Mouse (Mus musculus): ENCODE measurements around the gene Rbm7. TPM values are rescaled to one million over a fixed set of nuclear protein-coding genes. Genes with fewer than 3 reads are reported as not detected.

Rbm7 gene
- polyA plus RNA-seq, 1 experiment from 2014 or later: 155 TPM

- Histone ChIP-seq H3K27me3 (ENCODE audit: control insufficient read depth, insufficient read depth, low read length) (no peaks in the 10 kb centered on the region), H3K9ac (replicated peaks; ENCODE audit: low read length) (no peak overlapping the region), H3K27ac (replicated peaks; ENCODE audit: low read depth, low read length) (no peak overlapping the region), H3K9me3 (replicated peaks; ENCODE audit: control insufficient read depth, low read length) (no peaks in the 10 kb centered on the region), H3K4me3 (ENCODE audit: low read depth, low read length) (no peak overlapping the region), H3K4me2 (ENCODE audit: low read depth, low read length) (no peak overlapping the region), H3K36me3 (replicated peaks; ENCODE audit: control insufficient read depth, insufficient read depth, low read depth, low read length) (no peaks in the 10 kb centered on the region), H3K4me1 (ENCODE audit: control insufficient read depth, insufficient read depth, low read length) (no peaks in the 10 kb centered on the region)
- 86% methylated on average over 8 of the region's 8 CpGs for WGBS
- ATAC-seq (replicated peaks; ENCODE audit: insufficient number of reproducible peaks, low FRiP score, low TSS enrichment, low read depth): no peak
- DNase-seq (ENCODE audit: low spot score): no peak
Measured at GRCm38 (mm10) chr9:48460720-48461119, 34.4 kb downstream of the Rbm7 start.

GRCm38 (mm10) chr9:48459391-48459790 is 35.7 kb downstream of the Rbm7 start:
- Histone ChIP-seq H3K4me2 (ENCODE audit: low read depth, low read length) (no peak overlapping the region), H3K9me3 (replicated peaks; ENCODE audit: control insufficient read depth, low read length) (no peaks in the 10 kb centered on the region), H3K27me3 (ENCODE audit: control insufficient read depth, insufficient read depth, low read length) (no peaks in the 10 kb centered on the region), H3K4me1 (ENCODE audit: control insufficient read depth, insufficient read depth, low read length) (no peaks in the 10 kb centered on the region), H3K4me3 (ENCODE audit: low read depth, low read length) (no peak overlapping the region), H3K36me3 (replicated peaks; ENCODE audit: control insufficient read depth, insufficient read depth, low read depth, low read length) (no peaks in the 10 kb centered on the region), H3K9ac (replicated peaks; ENCODE audit: low read length) (no peak overlapping the region), H3K27ac (replicated peaks; ENCODE audit: low read depth, low read length) (no peak overlapping the region)
- 95% methylated on average over 5 of the region's 5 CpGs for WGBS
- no peak for DNase-seq (ENCODE audit: low spot score)
- no peak for ATAC-seq (replicated peaks; ENCODE audit: insufficient number of reproducible peaks, low FRiP score, low TSS enrichment, low read depth)

DNA sequence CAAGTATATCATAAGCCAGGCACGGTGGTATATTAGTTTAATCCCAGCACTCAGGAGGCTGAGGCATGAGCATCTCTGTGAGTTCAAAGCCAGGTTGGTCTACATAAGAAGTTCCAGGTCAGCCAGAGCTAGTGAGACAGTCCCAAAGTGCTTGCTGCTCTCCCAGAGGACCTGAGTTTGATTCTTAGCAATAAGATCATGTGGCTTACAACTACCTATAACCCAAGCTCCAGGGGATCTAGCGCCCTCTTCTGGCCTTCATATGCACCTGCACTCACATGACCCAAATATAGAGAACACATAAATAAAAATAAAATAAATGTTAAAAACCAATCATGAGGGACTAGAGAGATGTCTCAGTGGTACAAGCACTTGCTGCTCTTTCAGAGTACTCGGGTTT is 36.2 kb downstream of the Rbm7 start:
- WGBS: 63% methylated on average over 3 of the region's 3 CpGs
- no peak for ATAC-seq (replicated peaks; ENCODE audit: insufficient number of reproducible peaks, low FRiP score, low TSS enrichment, low read depth)

GRCm38 (mm10) chr9:48455961-48456360 is 39.1 kb downstream of the Rbm7 start:
- 87% methylated on average over 3 of the region's 3 CpGs for WGBS
- Histone ChIP-seq H3K36me3 (replicated peaks; ENCODE audit: control insufficient read depth, insufficient read depth, low read depth, low read length) (no peaks in the 10 kb centered on the region), H3K4me2 (ENCODE audit: low read depth, low read length) (no peak overlapping the region), H3K4me3 (ENCODE audit: low read depth, low read length) (no peak overlapping the region), H3K4me1 (ENCODE audit: control insufficient read depth, insufficient read depth, low read length) (no peaks in the 10 kb centered on the region), H3K27me3 (ENCODE audit: control insufficient read depth, insufficient read depth, low read length) (no peaks in the 10 kb centered on the region), H3K27ac (replicated peaks; ENCODE audit: low read depth, low read length) (no peak overlapping the region), H3K9ac (replicated peaks; ENCODE audit: low read length) (no peak overlapping the region), H3K9me3 (replicated peaks; ENCODE audit: control insufficient read depth, low read length) (no peaks in the 10 kb centered on the region)
- DNase-seq (ENCODE audit: low spot score) (no peak), ATAC-seq (replicated peaks; ENCODE audit: insufficient number of reproducible peaks, low FRiP score, low TSS enrichment, low read depth) (no peak)

More for the DNA sequence above, 36.2 kb downstream of the Rbm7 start:
- Histone ChIP-seq H3K27ac (replicated peaks; ENCODE audit: low read depth, low read length) (no peak overlapping the region), H3K4me1 (ENCODE audit: control insufficient read depth, insufficient read depth, low read length) (no peaks in the 10 kb centered on the region), H3K4me3 (ENCODE audit: low read depth, low read length) (no peak overlapping the region), H3K9me3 (replicated peaks; ENCODE audit: control insufficient read depth, low read length) (no peaks in the 10 kb centered on the region), H3K9ac (replicated peaks; ENCODE audit: low read length) (no peak overlapping the region), H3K36me3 (replicated peaks; ENCODE audit: control insufficient read depth, insufficient read depth, low read depth, low read length) (no peaks in the 10 kb centered on the region), H3K27me3 (ENCODE audit: control insufficient read depth, insufficient read depth, low read length) (no peaks in the 10 kb centered on the region), H3K4me2 (ENCODE audit: low read depth, low read length) (no peak overlapping the region)
- no peak for DNase-seq (ENCODE audit: low spot score)

DNA sequence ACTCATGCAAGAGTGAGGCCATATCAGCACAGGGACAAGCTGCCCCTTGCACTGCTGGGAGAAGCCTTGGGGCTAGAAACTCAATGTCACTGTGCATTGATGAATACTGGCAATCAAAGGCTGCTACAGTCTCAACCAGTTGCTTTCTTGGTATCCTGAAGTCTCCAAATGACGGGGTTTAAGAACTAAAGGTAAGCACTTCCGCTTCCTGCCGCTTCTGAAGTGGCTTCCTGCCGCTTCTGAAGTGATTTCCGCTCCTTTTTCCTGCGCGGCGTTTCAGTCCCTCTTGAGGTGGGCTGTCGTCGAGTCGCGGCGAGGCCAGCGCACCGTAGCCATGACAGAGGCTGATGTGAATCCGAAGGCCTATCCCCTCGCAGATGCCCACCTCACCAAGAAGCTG is 45.0 kb downstream of the Rbm7 start:
- no peaks in the 10 kb centered on the region for H3K36me3 ChIP-seq (replicated peaks; ENCODE audit: control insufficient read depth, insufficient read depth, low read depth, low read length)
- H3K4me3 ChIP-seq (ENCODE audit: low read depth, low read length): no peak overlapping the region

GRCm38 (mm10) chr9:48447783-48448209 is 47.3 kb downstream of the Rbm7 start:
- H3K4me2 ChIP-seq (ENCODE audit: low read depth, low read length): no peak overlapping the region

More for the DNA sequence above, 45.0 kb downstream of the Rbm7 start:
- Histone ChIP-seq H3K27me3 (ENCODE audit: control insufficient read depth, insufficient read depth, low read length) (no peaks in the 10 kb centered on the region), H3K4me2 (ENCODE audit: low read depth, low read length) (no peak overlapping the region), H3K9me3 (replicated peaks; ENCODE audit: control insufficient read depth, low read length) (no peaks in the 10 kb centered on the region), H3K9ac (replicated peaks; ENCODE audit: low read length) (no peak overlapping the region), H3K27ac (replicated peaks; ENCODE audit: low read depth, low read length) (no peak overlapping the region), H3K4me1 (ENCODE audit: control insufficient read depth, insufficient read depth, low read length) (no peaks in the 10 kb centered on the region)
- ATAC-seq (replicated peaks; ENCODE audit: insufficient number of reproducible peaks, low FRiP score, low TSS enrichment, low read depth) (no peak), DNase-seq (ENCODE audit: low spot score) (no peak)
- 88% methylated on average over 17 of the region's 17 CpGs for WGBS

DNA sequence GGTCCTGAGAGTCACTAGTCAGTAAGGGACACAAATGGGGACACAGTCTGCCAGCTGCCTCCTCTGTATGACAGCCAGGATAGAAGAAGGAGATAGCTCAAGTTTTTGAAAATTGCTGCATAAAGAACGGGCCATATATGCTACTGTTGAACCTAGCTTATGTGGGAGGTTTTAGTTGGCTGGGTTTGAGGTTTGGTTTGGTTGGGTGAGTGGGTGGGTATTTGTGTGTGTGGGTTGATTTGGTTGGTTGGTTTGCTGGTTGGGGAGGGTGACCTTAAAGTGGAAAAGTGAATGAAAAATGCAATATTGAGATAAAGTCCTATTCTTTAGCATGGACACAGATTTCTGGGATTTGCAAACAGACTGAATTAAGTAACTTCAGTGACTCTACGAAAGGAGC is 50.3 kb downstream of the Rbm7 start:
- H3K4me1 ChIP-seq (ENCODE audit: control insufficient read depth, insufficient read depth, low read length): no peaks in the 10 kb centered on the region
- no peak for DNase-seq (ENCODE audit: low spot score)
- no peaks in the 10 kb centered on the region for H3K36me3 ChIP-seq (replicated peaks; ENCODE audit: control insufficient read depth, insufficient read depth, low read depth, low read length)
- H3K4me3 ChIP-seq (ENCODE audit: low read depth, low read length): no peak overlapping the region
- no peaks in the 10 kb centered on the region for H3K9me3 ChIP-seq (replicated peaks; ENCODE audit: control insufficient read depth, low read length)
- H3K27ac ChIP-seq (replicated peaks; ENCODE audit: low read depth, low read length): no peak overlapping the region
- 84% methylated on average over 2 of the region's 2 CpGs for WGBS
- no peaks in the 10 kb centered on the region for H3K27me3 ChIP-seq (ENCODE audit: control insufficient read depth, insufficient read depth, low read length)
- no peak for ATAC-seq (replicated peaks; ENCODE audit: insufficient number of reproducible peaks, low FRiP score, low TSS enrichment, low read depth)
- H3K4me2 ChIP-seq (ENCODE audit: low read depth, low read length): no peak overlapping the region
- H3K9ac ChIP-seq (replicated peaks; ENCODE audit: low read length): no peak overlapping the region

More at GRCm38 (mm10) chr9:48447783-48448209, 47.3 kb downstream of the Rbm7 start:
- no peak overlapping the region for H3K4me3 ChIP-seq (ENCODE audit: low read depth, low read length)
- no peak overlapping the region for H3K27ac ChIP-seq (replicated peaks; ENCODE audit: low read depth, low read length)
- H3K36me3 ChIP-seq (replicated peaks; ENCODE audit: control insufficient read depth, insufficient read depth, low read depth, low read length): no peaks in the 10 kb centered on the region
- H3K4me1 ChIP-seq (ENCODE audit: control insufficient read depth, insufficient read depth, low read length): no peaks in the 10 kb centered on the region
- no peak for ATAC-seq (replicated peaks; ENCODE audit: insufficient number of reproducible peaks, low FRiP score, low TSS enrichment, low read depth)
- H3K9ac ChIP-seq (replicated peaks; ENCODE audit: low read length): no peak overlapping the region
- no peaks in the 10 kb centered on the region for H3K9me3 ChIP-seq (replicated peaks; ENCODE audit: control insufficient read depth, low read length)
- WGBS: 41% methylated on average over 5 of the region's 5 CpGs
- no peaks in the 10 kb centered on the region for H3K27me3 ChIP-seq (ENCODE audit: control insufficient read depth, insufficient read depth, low read length)
- peak; percentile 69 for DNase-seq (ENCODE audit: low spot score)

DNA sequence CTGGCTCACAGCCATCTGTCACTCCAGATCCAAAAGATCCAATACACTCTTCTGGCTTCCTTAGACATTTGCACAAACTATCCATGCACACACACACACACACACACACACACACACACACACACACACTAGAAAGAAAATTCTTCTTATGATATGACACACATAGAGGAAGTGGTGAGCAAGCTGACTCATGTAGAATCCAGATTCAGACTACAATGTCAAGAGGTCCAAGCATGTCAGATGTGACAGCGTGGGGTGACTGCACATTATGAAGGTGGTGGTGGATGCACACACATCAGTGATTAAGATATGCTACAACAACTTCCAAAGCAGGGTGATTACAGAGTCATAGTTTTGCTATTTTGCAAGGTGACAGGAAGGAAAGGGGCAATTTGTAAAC is 51.2 kb downstream of the Rbm7 start:
- Histone ChIP-seq H3K4me2 (ENCODE audit: low read depth, low read length) (no peak overlapping the region), H3K4me1 (ENCODE audit: control insufficient read depth, insufficient read depth, low read length) (no peaks in the 10 kb centered on the region), H3K9me3 (replicated peaks; ENCODE audit: control insufficient read depth, low read length) (no peaks in the 10 kb centered on the region), H3K27me3 (ENCODE audit: control insufficient read depth, insufficient read depth, low read length) (no peaks in the 10 kb centered on the region), H3K4me3 (ENCODE audit: low read depth, low read length) (no peak overlapping the region), H3K36me3 (replicated peaks; ENCODE audit: control insufficient read depth, insufficient read depth, low read depth, low read length) (no peaks in the 10 kb centered on the region), H3K27ac (replicated peaks; ENCODE audit: low read depth, low read length) (no peak overlapping the region), H3K9ac (replicated peaks; ENCODE audit: low read length) (no peak overlapping the region)
- ATAC-seq (replicated peaks; ENCODE audit: insufficient number of reproducible peaks, low FRiP score, low TSS enrichment, low read depth) (no peak), DNase-seq (ENCODE audit: low spot score) (no peak)
- WGBS: 88% methylated on average over 1 of the region's 1 CpGs
